Mouse (Mus musculus) small intestine, adult 2 months (tissue): Measurements from ENCODE around the gene Hist1h4a. TPM values are rescaled to one million over a fixed set of nuclear protein-coding genes. Genes with fewer than 3 reads are reported as not detected.
A peak's percentile ranks its signal among the peaks of the same experiment; 100 is the strongest.

ENCODE experiments used
- H3K27ac ChIP-seq: fragments of 200-500 bp; 2 replicates; pipeline ENCODE4 v1.5.1; 2012; ENCODE audit warnings: low read depth, low read length, control low read depth, inconsistent platforms; ENCODE audit not compliant: insufficient read depth
- H3K27me3 ChIP-seq: fragments of 200-500 bp; 2 replicates; pipeline ENCODE4 v1.6.1; 2012; ENCODE audit warnings: mild to moderate bottlenecking, moderate library complexity, low read length, inconsistent platforms; ENCODE audit not compliant: control insufficient read depth, insufficient read depth
- H3K36me3 ChIP-seq: fragments of 200-500 bp; 2 replicates; pipeline ENCODE4 v1.6.1; 2012; ENCODE audit warnings: mild to moderate bottlenecking, low read length, control low read depth, inconsistent platforms; ENCODE audit not compliant: control insufficient read depth, insufficient read depth
- H3K4me1 ChIP-seq: fragments of 200-500 bp; 2 replicates; pipeline ENCODE4 v1.6.1; 2012; ENCODE audit warnings: low read length, inconsistent platforms, mixed read lengths; ENCODE audit not compliant: control insufficient read depth, insufficient read depth, insufficient read length
- H3K4me3 ChIP-seq: fragments of 200-500 bp; 2 replicates; pipeline ENCODE4 v1.5.1; 2012; ENCODE audit warnings: low read depth, mild to moderate bottlenecking, control low read depth, inconsistent platforms, low read length, moderate library complexity
- CTCF ChIP-seq: fragments of 200-500 bp; IDR thresholded peaks from 2 replicates; pipeline ENCODE4 v1.5.1; 2012; ENCODE audit warnings: low read depth, mild to moderate bottlenecking, control low read depth, inconsistent platforms, low read length, moderate library complexity, mixed read lengths; ENCODE audit not compliant: insufficient replicate concordance, insufficient read length; ENCODE audit errors: extremely low read depth
- POLR2A ChIP-seq: fragments of 200-500 bp; IDR thresholded peaks from 2 replicates; pipeline ENCODE4 v1.6.1; 2012; ENCODE audit warnings: low read depth, mild to moderate bottlenecking, control low read depth, inconsistent platforms, low read length, moderate library complexity
- WGBS: fragments of 180-500 bp; shearing (Covaris S2); methylation state at CpG from one replicate; pipeline ENCODE4 v1.1.7; 2018; 5-methylcytosine and 5-hydroxymethylcytosine counted together
- polyA plus RNA-seq: library from polyadenylated mRNA; depleted of rRNA; stranded (reverse); fragments of >200 nt; gene quantifications from 2 replicates; pipeline ENCODE4 v1.2.3, GENCODE M21; 2012

Gene Hist1h4a
- polyA plus RNA-seq, 1 experiment, result 19.9 TPM

- Histone ChIP-seq H3K27ac (peak within 1 kb of the TSS; percentile 97), H3K36me3 (no peaks in the 10 kb centered on the region), H3K27me3 (no peaks in the 10 kb centered on the region), H3K4me3 (peak within 1 kb of the TSS; percentile 64), H3K4me1 (no peaks in the 10 kb centered on the region)
- WGBS, result under 1% methylated on average over 28 of the region's 28 CpGs
- TF ChIP-seq CTCF (no peak), POLR2A (0 out of 2 replicates have a peak, but pooled peaks have one; percentile 20)
Observed at GRCm38 (mm10) chr13:23745381-23746161, 15.5 kb downstream of the Hist1h4a start, which contains the start of gene Hist1h3c. Hist1h3c (minus strand) TSS chr13:23745602.

GRCm38 (mm10) chr13:23744421-23745380 is 16.3 kb downstream of the Hist1h4a start:
- H3K4me1 ChIP-seq, result no peaks in the 10 kb centered on the region
- H3K4me3 ChIP-seq, result peak overlapping the region; percentile 64
- H3K36me3 ChIP-seq, result no peaks in the 10 kb centered on the region
- no peak for TF ChIP-seq POLR2A
- TF ChIP-seq CTCF, result no peak
- H3K27ac ChIP-seq, result no peak overlapping the region
- no peaks in the 10 kb centered on the region for H3K27me3 ChIP-seq
- 3% methylated on average over 32 of the region's 36 CpGs for WGBS

- TF ChIP-seq POLR2A (no peak), CTCF (no peak)
- no peaks in the 10 kb centered on the region for H3K36me3 ChIP-seq
- no peaks in the 10 kb centered on the region for H3K4me1 ChIP-seq
- 50% methylated on average over 4 of the region's 4 CpGs for WGBS
- no peaks in the 10 kb centered on the region for H3K27me3 ChIP-seq
- no peak overlapping the region for H3K27ac ChIP-seq
- H3K4me3 ChIP-seq, result no peak overlapping the region
Observed at GRCm38 (mm10) chr13:23743963-23744362, 17.1 kb downstream of the Hist1h4a start.

- Histone ChIP-seq H3K4me1 (no peaks in the 10 kb centered on the region), H3K27ac (no peak overlapping the region), H3K36me3 (no peaks in the 10 kb centered on the region), H3K27me3 (no peaks in the 10 kb centered on the region), H3K4me3 (no peak overlapping the region)
- WGBS, result 89% methylated on average over 5 of the region's 5 CpGs
- TF ChIP-seq CTCF, result no peak
- TF ChIP-seq POLR2A, result no peak
Observed at GRCm38 (mm10) chr13:23743215-23743614, 17.8 kb downstream of the Hist1h4a start.

GRCm38 (mm10) chr13:23742007-23742406 is 19.0 kb downstream of the Hist1h4a start:
- H3K4me3 ChIP-seq, result no peak overlapping the region
- no peaks in the 10 kb centered on the region for H3K4me1 ChIP-seq
- H3K36me3 ChIP-seq, result no peaks in the 10 kb centered on the region
- no peak for TF ChIP-seq POLR2A
- no peak for TF ChIP-seq CTCF
- H3K27ac ChIP-seq, result peak overlapping the region; percentile 66; the same call in 1 of the 2 replicates
- no peaks in the 10 kb centered on the region for H3K27me3 ChIP-seq

GRCm38 (mm10) chr13:23740910-23741309 is 20.1 kb downstream of the Hist1h4a start:
- H3K36me3 ChIP-seq, result no peaks in the 10 kb centered on the region
- H3K27ac ChIP-seq, result no peak overlapping the region
- no peak for TF ChIP-seq CTCF
- no peak for TF ChIP-seq POLR2A
- WGBS, result 63% methylated on average over 5 of the region's 5 CpGs
- no peak overlapping the region for H3K4me3 ChIP-seq
- H3K27me3 ChIP-seq, result no peaks in the 10 kb centered on the region
- H3K4me1 ChIP-seq, result no peaks in the 10 kb centered on the region
